Mouse (Mus musculus): ENCODE measurements at regions not wholly inside any gene's neighbourhood (a gene's known extent, or its start where the extent isn't known, plus 50 kb on each side); places are given as distances from the start of the nearest gene placed in this dataset.

DNA sequence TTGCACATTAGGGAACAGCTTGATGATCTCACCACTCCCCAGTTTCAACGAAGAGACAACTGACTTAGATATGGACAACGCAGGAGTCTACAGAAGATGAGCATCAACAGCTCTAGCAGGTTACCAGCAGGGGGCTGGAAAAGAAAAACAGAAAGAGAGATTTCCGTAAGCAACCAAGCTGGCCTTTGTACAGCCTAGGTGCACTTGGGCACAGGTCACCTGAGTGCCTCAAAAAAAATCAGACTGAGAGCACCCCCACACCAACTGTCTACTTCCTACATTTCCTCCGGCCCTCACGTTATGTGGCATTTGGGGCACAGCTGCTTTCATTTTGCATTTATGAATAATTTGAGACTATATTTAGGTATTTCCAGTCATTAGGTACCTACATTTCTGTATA is 199.3 kb upstream of the Tank start:
- ATAC-seq (ENCODE audit: extremely low read depth, insufficient number of reproducible peaks, low FRiP score, poor library complexity, severe bottlenecking) = no peak

DNA sequence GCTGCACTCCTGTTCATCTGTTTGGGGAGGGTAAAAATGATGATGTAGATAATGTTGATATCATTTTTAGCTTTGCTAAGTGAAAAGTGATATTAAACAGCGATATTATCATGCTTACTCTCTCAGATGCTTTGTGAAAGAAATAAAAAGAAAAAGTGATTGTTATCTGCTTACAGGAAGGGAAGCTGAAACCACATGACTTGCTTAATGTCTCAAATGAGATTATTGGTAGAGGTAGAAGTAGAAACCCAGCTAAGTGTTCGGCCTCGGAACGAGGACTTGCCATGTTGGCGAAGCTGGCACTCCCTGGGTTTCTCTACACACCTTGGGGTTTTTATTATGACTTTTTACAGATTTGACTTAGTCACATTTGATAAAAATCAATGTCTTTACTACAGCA is 200.1 kb upstream of the Tank start:
- ATAC-seq (ENCODE audit: extremely low read depth, insufficient number of reproducible peaks, low FRiP score, poor library complexity, severe bottlenecking) = no peak

DNA sequence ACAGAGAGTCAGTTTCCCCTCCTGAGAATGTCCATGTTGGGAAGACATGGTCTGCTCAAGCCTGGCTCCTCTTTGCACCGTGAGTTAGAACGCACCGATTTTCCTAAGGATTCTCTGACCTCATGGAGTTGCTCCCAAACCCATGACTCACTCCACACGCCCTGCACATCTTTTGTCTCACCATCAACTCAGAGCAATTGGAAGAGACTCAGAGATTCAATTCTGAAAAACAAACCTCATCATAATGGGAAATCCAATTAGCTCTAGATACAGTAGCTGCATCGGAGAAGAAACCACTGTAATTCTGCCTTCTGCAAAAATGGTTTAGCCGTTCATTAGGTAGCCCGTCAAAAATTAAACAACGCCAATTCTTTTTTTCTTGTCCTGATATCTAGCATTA is 200.6 kb upstream of the Tank start:
- no peak for ATAC-seq (ENCODE audit: extremely low read depth, insufficient number of reproducible peaks, low FRiP score, poor library complexity, severe bottlenecking)

GRCm38 (mm10) chr2:61362606-61363005 is 215.8 kb upstream of the Tank start:
- no peak for ATAC-seq (ENCODE audit: extremely low read depth, insufficient number of reproducible peaks, low FRiP score, poor library complexity, severe bottlenecking)

- ATAC-seq (ENCODE audit: extremely low read depth, insufficient number of reproducible peaks, low FRiP score, poor library complexity, severe bottlenecking) = no peak
Observed at GRCm38 (mm10) chr2:61361394-61361793, 217.0 kb upstream of the Tank start.

DNA sequence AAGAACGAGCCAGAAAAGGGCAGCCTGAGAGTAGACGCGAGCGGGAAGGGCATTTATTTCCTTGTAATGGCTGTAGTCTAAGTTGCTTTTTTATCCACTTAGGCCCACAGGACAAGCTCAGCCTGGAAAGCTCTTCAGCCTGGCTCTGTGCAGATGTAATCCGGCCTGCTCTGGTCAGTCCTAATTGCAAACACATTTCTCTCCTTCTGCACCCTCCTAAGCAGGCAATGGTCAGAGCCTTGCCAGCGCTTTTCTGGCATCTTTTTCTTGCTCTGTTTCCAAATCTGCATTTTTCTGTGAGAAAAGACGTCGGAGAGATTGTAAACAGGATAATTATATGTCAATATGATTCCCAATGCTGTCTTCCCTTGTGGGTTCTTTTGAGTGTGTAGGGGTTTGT is 224.3 kb upstream of the Tank start:
- no peak for ATAC-seq (ENCODE audit: extremely low read depth, insufficient number of reproducible peaks, low FRiP score, poor library complexity, severe bottlenecking)

DNA sequence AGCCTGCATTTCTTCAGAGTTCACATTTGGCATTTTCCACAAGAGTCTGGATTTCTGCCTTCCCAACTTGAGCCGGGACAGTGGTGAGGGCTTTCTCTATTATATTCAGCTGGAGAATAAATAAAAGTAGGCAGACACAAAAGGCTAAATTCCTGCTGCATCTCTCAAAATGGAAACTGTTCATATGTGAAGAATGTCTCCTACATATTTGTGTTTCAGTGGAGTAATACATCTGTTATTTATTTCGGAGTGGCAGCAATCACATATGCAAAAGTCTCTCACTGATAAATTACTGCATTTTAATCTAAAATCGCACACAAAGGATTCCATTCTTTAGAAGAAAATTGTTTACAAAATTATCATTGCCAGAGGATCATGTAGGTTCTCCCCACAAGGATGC is 230.9 kb upstream of the Tank start:
- ATAC-seq (ENCODE audit: extremely low read depth, insufficient number of reproducible peaks, low FRiP score, poor library complexity, severe bottlenecking) = no peak

GRCm38 (mm10) chr2:61346012-61346760 is 232.2 kb upstream of the Tank start:
- ATAC-seq (ENCODE audit: extremely low read depth, insufficient number of reproducible peaks, low FRiP score, poor library complexity, severe bottlenecking) = no peak

DNA sequence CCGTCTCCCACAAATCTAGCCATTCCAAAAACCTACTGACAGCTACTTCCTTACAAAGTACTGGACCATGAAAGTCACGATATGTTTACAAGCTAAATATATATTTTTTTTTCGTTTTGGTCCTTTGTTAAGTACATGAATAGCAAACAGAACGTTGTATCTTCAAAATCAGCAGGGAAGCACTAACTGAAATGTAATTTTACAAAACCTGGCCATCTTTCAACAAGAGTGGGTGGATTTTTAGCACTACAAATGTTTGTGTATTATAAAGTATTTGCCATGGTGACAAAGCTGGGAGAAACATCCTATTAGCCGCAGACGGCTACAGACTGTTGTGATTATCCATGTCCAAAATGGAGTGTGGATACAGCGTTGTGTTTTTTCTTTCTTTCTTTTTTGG is 233.1 kb upstream of the Tank start:
- no peak for ATAC-seq (ENCODE audit: extremely low read depth, insufficient number of reproducible peaks, low FRiP score, poor library complexity, severe bottlenecking)

GRCm38 (mm10) chr2:61344556-61345131 is 233.7 kb upstream of the Tank start:
- no peak for ATAC-seq (ENCODE audit: extremely low read depth, insufficient number of reproducible peaks, low FRiP score, poor library complexity, severe bottlenecking)

GRCm38 (mm10) chr2:61341254-61341653 is 237.1 kb upstream of the Tank start:
- ATAC-seq (ENCODE audit: extremely low read depth, insufficient number of reproducible peaks, low FRiP score, poor library complexity, severe bottlenecking) = no peak

GRCm38 (mm10) chr2:61319226-61319625 is 259.2 kb upstream of the Tank start:
- ATAC-seq (ENCODE audit: extremely low read depth, insufficient number of reproducible peaks, low FRiP score, poor library complexity, severe bottlenecking) = no peak

GRCm38 (mm10) chr2:61310405-61310804 is 268.0 kb upstream of the Tank start:
- no peak for ATAC-seq (ENCODE audit: extremely low read depth, insufficient number of reproducible peaks, low FRiP score, poor library complexity, severe bottlenecking)

- ATAC-seq (ENCODE audit: extremely low read depth, insufficient number of reproducible peaks, low FRiP score, poor library complexity, severe bottlenecking) = no peak
Observed at GRCm38 (mm10) chr2:61309219-61309618, 269.2 kb upstream of the Tank start.

- ATAC-seq (ENCODE audit: extremely low read depth, insufficient number of reproducible peaks, low FRiP score, poor library complexity, severe bottlenecking) = no peak
Observed at GRCm38 (mm10) chr2:61297135-61297534, 281.2 kb upstream of the Tank start.

GRCm38 (mm10) chr2:61296606-61297005 is 281.8 kb upstream of the Tank start:
- ATAC-seq (ENCODE audit: extremely low read depth, insufficient number of reproducible peaks, low FRiP score, poor library complexity, severe bottlenecking) = no peak

GRCm38 (mm10) chr2:61295261-61295964 is 283.0 kb upstream of the Tank start:
- no peak for ATAC-seq (ENCODE audit: extremely low read depth, insufficient number of reproducible peaks, low FRiP score, poor library complexity, severe bottlenecking)

GRCm38 (mm10) chr2:61288246-61288645 is 290.1 kb upstream of the Tank start:
- no peak for ATAC-seq (ENCODE audit: extremely low read depth, insufficient number of reproducible peaks, low FRiP score, poor library complexity, severe bottlenecking)

DNA sequence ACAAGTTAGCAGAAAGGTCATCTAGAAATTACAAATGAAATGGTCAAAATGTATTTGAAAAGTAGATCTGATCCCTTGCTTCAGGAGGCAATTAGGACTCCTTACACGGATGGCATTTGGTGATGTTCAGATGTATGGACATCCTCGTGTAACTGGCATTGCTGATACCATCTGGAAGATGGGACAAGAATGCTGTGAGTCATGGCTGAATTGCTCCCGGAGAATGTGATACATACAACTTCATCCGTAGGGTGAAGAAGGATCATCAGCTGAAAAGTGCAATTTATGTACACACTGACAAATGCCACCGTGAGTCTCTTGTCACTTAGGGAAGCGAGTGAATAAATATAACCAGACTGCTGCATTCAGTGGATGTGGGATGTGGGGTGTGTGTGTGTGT is 293.7 kb upstream of the Tank start:
- no peak for ATAC-seq (ENCODE audit: extremely low read depth, insufficient number of reproducible peaks, low FRiP score, poor library complexity, severe bottlenecking)

DNA sequence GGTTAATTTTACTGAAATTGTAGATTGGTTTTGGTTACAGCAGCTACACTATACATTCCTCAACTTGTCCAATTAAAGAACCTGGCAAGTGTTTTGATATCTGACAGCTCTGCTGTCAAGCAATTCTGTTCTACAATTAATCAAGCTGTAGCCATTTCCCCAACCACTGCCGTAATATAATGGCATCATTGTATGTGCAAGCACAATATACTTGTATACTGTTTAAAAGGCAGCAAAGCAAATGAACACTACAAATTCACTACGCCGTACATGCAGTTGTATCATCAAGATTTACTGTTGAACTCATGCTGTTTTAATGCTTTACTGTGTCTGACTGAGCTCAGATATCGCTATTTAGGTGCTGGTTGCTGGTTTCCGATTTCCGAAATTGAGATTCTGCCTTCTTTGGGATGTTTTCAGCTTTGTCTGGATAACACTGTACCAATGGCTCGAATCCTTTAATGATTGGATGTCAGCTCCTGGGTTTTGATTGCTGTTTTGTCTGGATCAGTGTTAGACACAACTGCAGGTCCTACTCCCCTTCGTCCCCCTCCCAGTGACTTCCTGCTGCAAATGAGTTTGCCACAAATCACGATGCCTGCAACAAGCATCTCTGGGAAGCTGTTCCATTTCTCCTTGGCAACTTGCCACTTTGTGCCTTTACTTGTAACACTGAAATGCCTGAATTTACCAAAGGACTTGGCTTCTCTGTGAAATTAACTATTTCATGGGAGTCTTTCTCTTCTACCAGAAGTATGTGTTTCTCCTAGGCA is 294.4 kb upstream of the Tank start:
- no peak for ATAC-seq (ENCODE audit: extremely low read depth, insufficient number of reproducible peaks, low FRiP score, poor library complexity, severe bottlenecking)
